Mouse (Mus musculus): ENCODE measurements at regions not wholly inside any gene's neighbourhood (a gene's known extent, or its start where the extent isn't known, plus 50 kb on each side); places are given as distances from the start of the nearest gene placed in this dataset.
A peak's percentile ranks its signal among the peaks of the same experiment; 100 is the strongest.

GRCm38 (mm10) chr16:84039946-84040345 lies 475.0 kb upstream of the A730009L09Rik start:
- WGBS, result 80% methylated on average over 2 of the region's 2 CpGs

GRCm38 (mm10) chr16:84042010-84042449 lies 472.9 kb upstream of the A730009L09Rik start:
- WGBS, result 82% methylated on average over 4 of the region's 4 CpGs
- Histone ChIP-seq H3K27me3 (no peaks in the 10 kb centered on the region), H3K4me3 (no peak overlapping the region), H3K9ac (replicated peaks) (no peak overlapping the region), H3K27ac (replicated peaks) (no peak overlapping the region), H3K9me3 (no peaks in the 10 kb centered on the region), H3K4me1 (no peaks in the 10 kb centered on the region), H3K36me3 (no peaks in the 10 kb centered on the region), H3K4me2 (replicated peaks) (no peak overlapping the region)
- ATAC-seq (ENCODE audit: low FRiP score, low read depth), result peak; percentile 45; the same call in 1 of the 2 replicates

More at GRCm38 (mm10) chr16:84039946-84040345, 475.0 kb upstream of the A730009L09Rik start:
- Histone ChIP-seq H3K27me3 (no peaks in the 10 kb centered on the region), H3K4me1 (no peaks in the 10 kb centered on the region), H3K36me3 (no peaks in the 10 kb centered on the region), H3K9ac (replicated peaks) (no peak overlapping the region), H3K4me2 (replicated peaks) (no peak overlapping the region), H3K4me3 (no peak overlapping the region), H3K27ac (replicated peaks) (no peak overlapping the region), H3K9me3 (no peaks in the 10 kb centered on the region)
- no peak for ATAC-seq (ENCODE audit: low FRiP score, low read depth)

- no peak overlapping the region for H3K27ac ChIP-seq (replicated peaks)
- no peak overlapping the region for H3K4me2 ChIP-seq (replicated peaks)
- H3K4me3 ChIP-seq, result no peak overlapping the region
- H3K9me3 ChIP-seq, result no peaks in the 10 kb centered on the region
- H3K4me1 ChIP-seq, result no peaks in the 10 kb centered on the region
- ATAC-seq (ENCODE audit: low FRiP score, low read depth), result no peak
- H3K36me3 ChIP-seq, result no peaks in the 10 kb centered on the region
- H3K9ac ChIP-seq (replicated peaks), result no peak overlapping the region
- 74% methylated on average over 1 of the region's 1 CpGs for WGBS
- no peaks in the 10 kb centered on the region for H3K27me3 ChIP-seq
Observed at GRCm38 (mm10) chr16:84045333-84045732, 469.6 kb upstream of the A730009L09Rik start.

All from midbrain, embryonic 12.5 days (tissue).